Mouse (Mus musculus) myocyte (in vitro differentiated cells): ENCODE results near the gene Hirip3.

Experiments
- CEBPB ChIP-seq: IDR thresholded peaks from 2 replicates; pipeline ENCODE4 v1.6.1; 2011; ENCODE audit warnings: mild to moderate bottlenecking, moderate library complexity; ENCODE audit not compliant: poor library complexity, insufficient read depth, severe bottlenecking
- E2F4 ChIP-seq: IDR thresholded peaks from one replicate; pipeline ENCODE4 v1.6.1; 2011; ENCODE audit warnings: mild to moderate bottlenecking, control low read depth, moderate library complexity; ENCODE audit not compliant: insufficient read depth
- MAX ChIP-seq: IDR thresholded peaks from one replicate; pipeline ENCODE4 v1.6.1; 2011; ENCODE audit warnings: low read depth, mild to moderate bottlenecking, control low read depth
- MYOD1 ChIP-seq, 3 experiments: IDR thresholded peaks; one replicate each; pipeline ENCODE4 v1.6.1; 2011; ENCODE audit warnings: control low read depth in 2 of 3, low read depth in 2 of 3, mild to moderate bottlenecking in 2 of 3, moderate library complexity in 1 of 3; ENCODE audit not compliant: insufficient read length in 2 of 3, control insufficient read depth in 1 of 3
- MYOG ChIP-seq, 3 experiments: IDR thresholded peaks; one replicate each; pipeline ENCODE4 v1.6.1; 2011; ENCODE audit warnings: control low read depth in 2 of 3, low read depth in 2 of 3, mild to moderate bottlenecking in 2 of 3; ENCODE audit not compliant: insufficient read length in 2 of 3, control insufficient read depth in 1 of 3, insufficient read depth in 1 of 3
- POLR2A ChIP-seq: IDR thresholded peaks from one replicate; pipeline ENCODE4 v1.6.1; 2011; ENCODE audit warnings: low read depth, mild to moderate bottlenecking, control low read depth, moderate library complexity; ENCODE audit not compliant: insufficient read length
- SRF ChIP-seq: IDR thresholded peaks from one replicate; pipeline ENCODE4 v1.6.1; 2011; ENCODE audit warnings: low read depth; ENCODE audit not compliant: control insufficient read depth, insufficient read length
- TCF3 ChIP-seq: IDR thresholded peaks from one replicate; pipeline ENCODE4 v1.6.1; 2011; ENCODE audit warnings: low read depth, control low read depth; ENCODE audit not compliant: insufficient read length
- USF1 ChIP-seq: IDR thresholded peaks from one replicate; pipeline ENCODE4 v1.6.1; 2011; ENCODE audit warnings: low read depth, mild to moderate bottlenecking, control low read depth, moderate library complexity

GRCm38 (mm10) chr7:126869780-126870519, 8.2 kb downstream of the Hirip3 start:
- TF ChIP-seq E2F4 (no peak), MYOD1 (IDR thresholded peaks at IDR 0.05; ENCODE audit: control insufficient read depth in 1 of 3, insufficient read length in 2 of 3, low read depth in 2 of 3) (no peak), POLR2A (no peak), CEBPB (no peak), SRF (no peak), TCF3 (no peak), USF1 (no peak), MAX (no peak), MYOG (IDR thresholded peaks at IDR 0.05; ENCODE audit: control insufficient read depth in 1 of 3, insufficient read depth in 1 of 3, insufficient read length in 2 of 3, low read depth in 2 of 3) (no peak)
